Mouse (Mus musculus): Measurements from ENCODE around the gene Smc1a. TPM values are rescaled to one million over a fixed set of nuclear protein-coding genes. Genes with fewer than 3 reads are reported as not detected.

Gene Smc1a
- polyA plus RNA-seq (2016; fragmentation: Nextera tagmentation; extraction: Ambion mirVana) = 71.1 and 107 TPM in 2 replicates

- peaks cover 79% of the 10 kb centered on the region for H3K27me3 ChIP-seq (ENCODE audit: insufficient read depth, poor library complexity, severe bottlenecking)
- peak; percentile 89 for DNase-seq (ENCODE audit: low spot score)
- H3K36me3 ChIP-seq = peaks cover 14% of the 10 kb centered on the region
- H3K9me3 ChIP-seq = no peaks in the 10 kb centered on the region
- peak within 1 kb of the TSS; percentile 90 for H3K27ac ChIP-seq
- H3K4me1 ChIP-seq (replicated peaks) = peaks cover 15% of the 10 kb centered on the region
- peak within 1 kb of the TSS; percentile 61 for H3K4me3 ChIP-seq
- 19% methylated on average over 64 of the region's 64 CpGs for WGBS
These were observed at the start of gene Smc1a, which contains the start of gene Ribc1 for GRCm38 (mm10) chrX:152016151-152017145. Gene Smc1a (plus strand): TSS chrX:152016428. Gene Ribc1 (minus strand): TSS chrX:152016295.

- Histone ChIP-seq H3K4me1 (replicated peaks) (no peaks in the 10 kb centered on the region), H3K9me3 (no peaks in the 10 kb centered on the region), H3K4me3 (no peak overlapping the region), H3K27ac (no peak overlapping the region), H3K27me3 (ENCODE audit: insufficient read depth, poor library complexity, severe bottlenecking) (peaks cover 97% of the 10 kb centered on the region), H3K36me3 (peaks cover 10% of the 10 kb centered on the region)
- WGBS = 72% methylated on average over 4 of the region's 4 CpGs
- DNase-seq (ENCODE audit: low spot score) = no peak
These were observed 17.1 kb upstream of the Smc1a start for GRCm38 (mm10) chrX:151999006-151999710.

GRCm38 (mm10) chrX:152001182-152001684 is 15.0 kb upstream of the Smc1a start:
- peaks cover 98% of the 10 kb centered on the region for H3K27me3 ChIP-seq (ENCODE audit: insufficient read depth, poor library complexity, severe bottlenecking)
- no peaks in the 10 kb centered on the region for H3K4me1 ChIP-seq (replicated peaks)
- WGBS = 51% methylated on average over 9 of the region's 9 CpGs
- H3K27ac ChIP-seq = peak overlapping the region; percentile 84; the same call in 1 of the 2 replicates
- no peaks in the 10 kb centered on the region for H3K9me3 ChIP-seq
- H3K4me3 ChIP-seq = peak overlapping the region; percentile 58
- no peak for DNase-seq (ENCODE audit: low spot score)
- H3K36me3 ChIP-seq = peaks cover 28% of the 10 kb centered on the region

DNA sequence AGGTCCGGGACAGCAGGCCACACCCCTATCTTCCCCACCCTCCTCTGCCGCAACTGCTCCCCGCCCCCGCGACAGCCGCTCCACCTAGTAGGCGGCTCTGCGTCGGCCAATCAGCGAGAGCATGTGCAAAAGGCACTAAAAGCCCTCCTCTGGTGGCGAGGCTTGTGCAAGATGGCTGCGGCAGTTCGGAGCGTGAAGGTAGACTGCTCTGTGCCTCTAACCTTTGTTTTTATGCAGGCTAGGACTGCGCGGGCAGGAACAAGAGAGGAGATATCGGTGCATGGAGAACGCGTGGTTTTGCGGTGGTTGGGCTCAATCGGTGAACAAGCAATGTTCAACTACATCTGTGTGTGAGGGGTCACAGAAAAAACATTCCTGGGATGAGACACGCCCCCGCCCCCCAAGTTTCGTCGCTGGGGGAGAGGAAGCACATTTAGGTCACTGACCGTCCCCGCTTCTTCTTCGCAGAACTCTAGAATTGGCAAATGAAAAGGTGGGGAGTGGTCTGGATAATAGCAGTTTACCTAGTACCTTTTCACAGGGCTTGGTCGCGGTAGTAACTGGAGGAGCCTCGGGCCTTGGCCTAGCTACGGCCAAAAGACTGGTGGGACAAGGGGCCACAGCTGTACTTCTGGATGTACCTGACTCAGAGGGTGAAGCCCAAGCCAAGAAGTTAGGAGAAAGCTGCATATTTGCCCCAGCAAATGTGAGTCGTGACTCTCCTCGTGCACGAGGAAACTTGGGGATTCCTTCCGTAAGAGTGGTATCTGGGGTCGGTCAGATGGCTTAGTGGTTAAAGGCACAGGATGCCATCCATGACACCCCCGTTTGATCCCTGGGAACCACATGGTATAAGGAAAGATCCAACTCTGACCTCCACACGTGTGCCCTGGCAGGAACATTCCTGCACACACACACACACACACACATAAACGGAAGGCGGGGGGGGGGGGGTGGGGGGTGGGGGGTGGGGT is 14.2 kb upstream of the Smc1a start, which contains the start of gene Hsd17b10:
Gene Hsd17b10 (plus strand): TSS at position 109 of the 974 bp plus-strand sequence.
- peaks cover 98% of the 10 kb centered on the region for H3K27me3 ChIP-seq (ENCODE audit: insufficient read depth, poor library complexity, severe bottlenecking)
- peak within 1 kb of the TSS; percentile 84 for H3K27ac ChIP-seq
- peak within 1 kb of the TSS; percentile 58 for H3K4me3 ChIP-seq
- H3K9me3 ChIP-seq = no peaks in the 10 kb centered on the region
- no peaks in the 10 kb centered on the region for H3K4me1 ChIP-seq (replicated peaks)
- 19% methylated on average over 39 of the region's 41 CpGs for WGBS
- DNase-seq (ENCODE audit: low spot score) = peak; percentile 80
- peaks cover 33% of the 10 kb centered on the region for H3K36me3 ChIP-seq

GRCm38 (mm10) chrX:152002865-152003264 is 13.4 kb upstream of the Smc1a start:
- Histone ChIP-seq H3K27me3 (ENCODE audit: insufficient read depth, poor library complexity, severe bottlenecking) (peaks cover 98% of the 10 kb centered on the region), H3K36me3 (peaks cover 39% of the 10 kb centered on the region), H3K27ac (no peak overlapping the region), H3K4me3 (peak overlapping the region; percentile 58; the same call in 1 of the 2 replicates), H3K9me3 (no peaks in the 10 kb centered on the region), H3K4me1 (replicated peaks) (no peaks in the 10 kb centered on the region)
- 80% methylated on average over 2 of the region's 2 CpGs for WGBS
- DNase-seq (ENCODE audit: low spot score) = no peak

DNA sequence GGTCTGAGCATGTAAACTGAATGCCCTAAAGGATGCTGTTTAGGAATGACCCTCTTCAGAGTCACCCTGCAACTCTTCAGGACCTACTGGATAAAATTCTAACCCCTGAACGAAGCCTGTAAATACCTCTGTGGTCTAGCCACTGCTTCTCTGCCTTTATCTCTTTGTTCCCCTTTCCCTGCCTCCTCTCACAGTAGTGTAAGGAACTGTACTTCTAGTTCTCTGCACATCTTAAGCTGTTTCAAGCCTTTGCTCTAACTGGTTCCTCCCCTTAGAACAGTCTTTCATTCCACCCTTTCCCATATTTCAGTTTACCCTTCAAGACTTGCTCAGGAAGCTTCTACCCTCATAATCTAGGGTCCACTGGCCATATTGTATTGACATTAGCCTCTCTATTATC is 8.4 kb upstream of the Smc1a start:
- H3K36me3 ChIP-seq = peaks cover 42% of the 10 kb centered on the region
- peaks cover 87% of the 10 kb centered on the region for H3K27me3 ChIP-seq (ENCODE audit: insufficient read depth, poor library complexity, severe bottlenecking)
- WGBS = 88% methylated on average over 1 of the region's 1 CpGs
- no peak for DNase-seq (ENCODE audit: low spot score)
- H3K4me3 ChIP-seq = no peak overlapping the region
- H3K9me3 ChIP-seq = no peaks in the 10 kb centered on the region
- no peak overlapping the region for H3K27ac ChIP-seq
- H3K4me1 ChIP-seq (replicated peaks) = no peaks in the 10 kb centered on the region

- peak; percentile 2 for DNase-seq (ENCODE audit: low spot score)
- peak overlapping the region; percentile 90 for H3K27ac ChIP-seq
- WGBS = 22% methylated on average over 11 of the region's 11 CpGs
- peak overlapping the region; percentile 61 for H3K4me3 ChIP-seq
- H3K27me3 ChIP-seq (ENCODE audit: insufficient read depth, poor library complexity, severe bottlenecking) = peaks cover 83% of the 10 kb centered on the region
- peaks cover 14% of the 10 kb centered on the region for H3K36me3 ChIP-seq
- H3K4me1 ChIP-seq (replicated peaks) = peaks cover 15% of the 10 kb centered on the region
- H3K9me3 ChIP-seq = no peaks in the 10 kb centered on the region
These were observed 477 bp upstream of the Smc1a start for GRCm38 (mm10) chrX:152015752-152016150.

DNA sequence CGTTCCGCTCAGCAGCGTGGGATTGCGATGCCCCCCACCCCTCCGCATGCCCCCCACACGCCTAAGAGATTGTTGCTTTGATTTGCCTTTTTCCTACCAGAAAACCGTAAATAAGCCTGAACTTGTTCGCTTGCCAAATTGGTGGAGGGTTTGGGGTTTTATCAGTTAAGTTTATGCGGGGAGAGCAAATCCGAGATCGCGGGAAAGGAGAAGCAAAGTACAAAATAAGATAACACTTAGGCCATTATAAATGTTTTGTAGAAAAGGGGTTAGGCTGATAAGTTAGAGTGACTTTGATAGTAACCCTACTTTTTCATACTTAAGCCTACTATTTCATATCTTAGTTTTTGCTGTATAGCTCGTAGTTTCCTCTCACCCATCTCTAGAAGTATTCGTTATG is 958 bp downstream of the Smc1a start:
- peaks cover 15% of the 10 kb centered on the region for H3K4me1 ChIP-seq (replicated peaks)
- no peak for DNase-seq (ENCODE audit: low spot score)
- peaks cover 14% of the 10 kb centered on the region for H3K36me3 ChIP-seq
- H3K4me3 ChIP-seq = peak overlapping the region; percentile 61
- H3K9me3 ChIP-seq = no peaks in the 10 kb centered on the region
- H3K27me3 ChIP-seq (ENCODE audit: insufficient read depth, poor library complexity, severe bottlenecking) = peaks cover 72% of the 10 kb centered on the region
- peak overlapping the region; percentile 90 for H3K27ac ChIP-seq
- WGBS = 25% methylated on average over 14 of the region's 14 CpGs

DNA sequence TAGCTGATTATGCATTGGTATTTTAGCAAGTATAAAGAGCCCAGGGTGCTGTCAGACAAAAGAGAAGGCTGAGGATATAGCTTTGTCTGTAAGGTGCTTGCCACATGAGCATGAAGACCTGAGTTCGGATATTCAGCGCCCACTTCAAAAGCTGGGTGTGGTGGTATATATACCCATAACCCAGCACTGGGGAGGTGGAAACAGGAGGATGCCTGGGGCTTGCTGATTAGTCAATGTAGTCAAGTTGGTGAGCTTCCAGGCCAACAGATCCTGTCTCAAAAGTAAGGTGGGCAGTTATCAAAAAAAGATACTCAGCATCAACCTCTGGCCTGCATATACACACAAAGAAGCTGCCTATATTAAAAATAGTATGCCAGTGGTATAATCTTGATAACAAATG is 3.1 kb downstream of the Smc1a start:
- H3K27ac ChIP-seq = no peak overlapping the region
- WGBS = 87% methylated on average over 2 of the region's 2 CpGs
- H3K4me1 ChIP-seq (replicated peaks) = peaks cover 15% of the 10 kb centered on the region
- peaks cover 20% of the 10 kb centered on the region for H3K36me3 ChIP-seq
- H3K27me3 ChIP-seq (ENCODE audit: insufficient read depth, poor library complexity, severe bottlenecking) = peaks cover 70% of the 10 kb centered on the region
- no peaks in the 10 kb centered on the region for H3K9me3 ChIP-seq
- DNase-seq (ENCODE audit: low spot score) = no peak
- no peak overlapping the region for H3K4me3 ChIP-seq

DNA sequence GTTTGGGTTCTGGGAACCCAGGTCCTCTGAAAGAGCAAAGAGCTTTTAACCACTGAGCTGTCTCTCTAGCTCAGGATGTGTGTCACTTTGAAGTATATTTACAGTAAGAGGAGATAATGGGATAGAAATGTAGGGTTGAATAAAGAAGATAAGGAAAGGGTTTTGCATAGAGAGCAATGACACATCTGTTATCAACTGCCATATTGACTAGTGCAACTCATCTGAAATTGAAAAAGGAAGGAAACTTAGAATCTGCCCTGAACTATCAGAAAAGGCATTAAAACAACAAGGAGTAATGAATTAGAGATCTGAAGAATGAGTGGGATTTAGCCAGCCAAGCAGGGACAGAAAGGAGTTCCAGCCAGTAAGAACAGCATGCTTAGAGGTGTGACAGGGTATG is 23.6 kb downstream of the Smc1a start:
- peaks cover 73% of the 10 kb centered on the region for H3K36me3 ChIP-seq
- H3K27ac ChIP-seq = no peak overlapping the region
- H3K27me3 ChIP-seq (ENCODE audit: insufficient read depth, poor library complexity, severe bottlenecking) = peaks cover 70% of the 10 kb centered on the region

DNA sequence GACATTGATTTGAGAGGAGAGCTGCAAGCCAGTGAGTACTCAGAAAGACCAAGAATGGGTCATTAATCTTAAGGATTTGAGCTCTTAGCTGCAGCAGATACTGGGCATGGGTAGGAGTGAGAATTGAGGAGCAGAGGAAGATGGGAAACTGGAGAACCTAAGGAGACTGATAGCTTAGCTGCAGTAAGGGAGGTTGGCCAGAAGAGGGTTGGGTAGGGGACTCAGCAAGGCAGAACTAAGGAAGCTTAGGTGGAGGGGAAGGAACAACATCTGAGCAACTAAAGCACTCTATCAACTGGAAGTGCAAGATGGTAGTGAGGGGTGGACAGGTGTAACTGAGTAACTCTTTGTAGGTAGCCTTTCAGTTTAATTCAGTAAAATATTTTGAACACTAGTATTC is 31.0 kb downstream of the Smc1a start:
- DNase-seq (ENCODE audit: low spot score) = no peak
- H3K36me3 ChIP-seq = peaks cover 59% of the 10 kb centered on the region
- H3K4me1 ChIP-seq (replicated peaks) = no peaks in the 10 kb centered on the region

More for the DNA sequence above, 23.6 kb downstream of the Smc1a start:
- Histone ChIP-seq H3K9me3 (no peaks in the 10 kb centered on the region), H3K4me1 (replicated peaks) (no peaks in the 10 kb centered on the region), H3K4me3 (no peak overlapping the region)
- no peak for DNase-seq (ENCODE audit: low spot score)

GRCm38 (mm10) chrX:152052546-152052945 is 36.3 kb downstream of the Smc1a start:
- 84% methylated on average over 3 of the region's 3 CpGs for WGBS
- Histone ChIP-seq H3K9me3 (no peaks in the 10 kb centered on the region), H3K27me3 (ENCODE audit: insufficient read depth, poor library complexity, severe bottlenecking) (peaks cover 91% of the 10 kb centered on the region), H3K27ac (no peak overlapping the region), H3K4me1 (replicated peaks) (no peaks in the 10 kb centered on the region), H3K36me3 (peaks cover 53% of the 10 kb centered on the region), H3K4me3 (no peak overlapping the region)
- no peak for DNase-seq (ENCODE audit: low spot score)

More for the DNA sequence above, 31.0 kb downstream of the Smc1a start:
- Histone ChIP-seq H3K9me3 (no peaks in the 10 kb centered on the region), H3K4me3 (no peak overlapping the region), H3K27ac (no peak overlapping the region), H3K27me3 (ENCODE audit: insufficient read depth, poor library complexity, severe bottlenecking) (peaks cover 78% of the 10 kb centered on the region)
